Mouse (Mus musculus) left cerebral cortex, adult 2 months (tissue): ENCODE measurements at regions not wholly inside any gene's neighbourhood (a gene's known extent, or its start where the extent isn't known, plus 50 kb on each side); places are given as distances from the start of the nearest gene placed in this dataset.
A peak's percentile ranks its signal among the peaks of the same experiment; 100 is the strongest.
"Not testable (repeated sequence)": the region's sequence is repeated elsewhere in the genome, so short reads cannot be mapped to it uniquely, and the experiment has no call there.

Experiments
- DNase-seq, 2 experiments: peaks; one replicate each; pipeline ENCODE4 v3.0.0; 2021 to 2022; ENCODE audit warnings: low spot score in 2 of 2, mixed read lengths in 1 of 2; ENCODE audit errors: extremely low spot score in 1 of 2
- H3K27ac ChIP-seq: fragments of 200-600 bp; 2 replicates; pipeline ENCODE4 v1.8.1; 2022
- H3K4me3 ChIP-seq: fragments of 200-600 bp; 2 replicates; pipeline ENCODE4 v1.8.1; 2022
- CTCF ChIP-seq: fragments of 200-600 bp; IDR thresholded peaks from 2 replicates; pipeline ENCODE4 v1.8.1; 2022; ENCODE audit warnings: antibody characterized with exemption, mild to moderate bottlenecking, moderate library complexity
- intact Hi-C: fragments of 180-260 bp; cut with DNase I; formaldehyde crosslinking; loops from one replicate; pipeline ENCODE4 v1.15.1; 2025

- no peak overlapping the region for H3K4me3 ChIP-seq
- no peak for DNase-seq
- intact Hi-C loops, result no loop called here
- no peak overlapping the region for H3K27ac ChIP-seq
- TF ChIP-seq CTCF, result no peak
These were observed 200.4 kb downstream of the Fam43a start for GRCm38 (mm10) chr16:30799699-30800483.

GRCm38 (mm10) chr16:30804018-30804417 is 204.5 kb downstream of the Fam43a start:
- Histone ChIP-seq H3K27ac (no peak overlapping the region), H3K4me3 (no peak overlapping the region)
- intact Hi-C loops, result no loop called here
- no peak for TF ChIP-seq CTCF
- no peak for DNase-seq

GRCm38 (mm10) chr16:30806206-30806605 is 206.7 kb downstream of the Fam43a start:
- H3K4me3 ChIP-seq, intact Hi-C loops, DNase-seq, H3K27ac ChIP-seq: not testable (repeated sequence)

- intact Hi-C loops, result no loop called here
- no peak for TF ChIP-seq CTCF
- no peak for DNase-seq
- Histone ChIP-seq H3K27ac (no peak overlapping the region), H3K4me3 (no peak overlapping the region)
These were observed 219.1 kb downstream of the Fam43a start for GRCm38 (mm10) chr16:30818541-30819120.

GRCm38 (mm10) chr16:30819342-30819741 is 219.8 kb downstream of the Fam43a start:
- Histone ChIP-seq H3K4me3 (no peak overlapping the region), H3K27ac (no peak overlapping the region)
- no peak for TF ChIP-seq CTCF
- intact Hi-C loops, result no loop called here
- DNase-seq, result no peak

- intact Hi-C loops, result no loop called here
- no peak for DNase-seq
- TF ChIP-seq CTCF, result no peak
- no peak overlapping the region for H3K27ac ChIP-seq
- no peak overlapping the region for H3K4me3 ChIP-seq
These were observed 220.7 kb downstream of the Fam43a start for GRCm38 (mm10) chr16:30820234-30820633.

GRCm38 (mm10) chr16:30820761-30821160 is 221.2 kb downstream of the Fam43a start:
- Histone ChIP-seq H3K4me3 (no peak overlapping the region), H3K27ac (no peak overlapping the region)
- no peak for DNase-seq
- intact Hi-C loops, result no loop called here
- no peak for TF ChIP-seq CTCF

- no peak for TF ChIP-seq CTCF
- peak overlapping the region; percentile 16; the same call in 1 of the 2 replicates for H3K27ac ChIP-seq
- H3K4me3 ChIP-seq, result peak overlapping the region; percentile 10; the same call in 1 of the 2 replicates
- intact Hi-C loops, result no loop called here
- DNase-seq, result no peak
These were observed 221.8 kb downstream of the Fam43a start for GRCm38 (mm10) chr16:30821191-30821910.

- Histone ChIP-seq H3K27ac (peak overlapping the region; percentile 16; the same call in 1 of the 2 replicates), H3K4me3 (no peak overlapping the region)
- intact Hi-C loops, result no loop called here
These were observed 222.5 kb downstream of the Fam43a start for GRCm38 (mm10) chr16:30821911-30822578.

GRCm38 (mm10) chr16:30826128-30826527 is 226.6 kb downstream of the Fam43a start:
- Histone ChIP-seq H3K27ac (no peak overlapping the region), H3K4me3 (no peak overlapping the region)
- no peak; the same call in 1 of the 2 replicates for TF ChIP-seq CTCF
- DNase-seq, result peak; percentile 18 to 32
- intact Hi-C loops, result no loop called here

More at GRCm38 (mm10) chr16:30821911-30822578, 222.5 kb downstream of the Fam43a start:
- DNase-seq, result no peak
- no peak for TF ChIP-seq CTCF

GRCm38 (mm10) chr16:30827901-30828608 is 228.5 kb downstream of the Fam43a start:
- no peak overlapping the region for H3K27ac ChIP-seq
- no peak overlapping the region for H3K4me3 ChIP-seq
- intact Hi-C loops, result no loop called here
- TF ChIP-seq CTCF, result no peak
- no peak for DNase-seq
